Mouse (Mus musculus): ENCODE results near the gene Stx17. TPM values are rescaled to one million over a fixed set of nuclear protein-coding genes. Genes with fewer than 3 reads are reported as not detected.

Stx17 gene
- total RNA-seq, 4 experiments from 2014 or later: 78.6 to 92.6 (median 90.2) TPM

DNA sequence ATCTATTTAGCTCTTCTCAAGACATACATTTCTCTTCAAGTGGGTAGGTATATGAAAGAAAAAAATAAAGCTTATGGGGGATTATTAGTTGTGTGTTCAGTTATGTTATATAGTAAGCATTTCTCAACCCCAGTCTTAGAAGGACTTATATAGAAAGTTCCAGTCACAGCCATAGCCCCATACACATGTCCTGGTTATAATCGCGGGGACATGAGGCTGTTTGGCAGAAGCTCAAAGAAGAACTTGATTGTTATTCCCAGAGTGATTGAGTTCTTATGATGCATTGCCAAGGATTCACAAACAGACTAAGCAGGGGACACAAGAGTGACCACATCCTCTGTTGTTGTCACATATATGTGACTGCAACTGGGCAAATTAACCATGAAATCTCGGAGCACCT, 51.0 kb downstream of the Stx17 start:
- DNase-seq: no peak

DNA sequence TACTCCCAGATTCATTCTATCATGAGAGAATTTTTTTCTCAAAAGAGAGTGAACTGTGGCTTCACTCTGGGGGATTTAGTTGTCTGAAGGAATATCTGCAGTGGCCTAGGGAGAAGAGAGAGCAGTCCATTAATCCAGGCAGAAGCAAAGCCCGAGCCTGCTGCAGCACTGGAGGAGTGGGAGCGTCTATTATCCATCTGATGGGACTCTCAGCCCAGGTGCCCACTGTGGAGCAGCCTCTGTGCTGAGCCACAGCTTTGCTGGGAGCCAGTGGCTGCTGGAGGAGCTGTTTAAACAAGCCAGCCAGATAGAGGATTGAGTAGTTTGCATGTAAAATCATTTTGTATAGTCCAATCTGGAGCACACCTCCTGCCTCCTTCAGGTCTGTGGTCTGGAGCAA, 56.2 kb downstream of the Stx17 start:
- DNase-seq: no peak

DNA sequence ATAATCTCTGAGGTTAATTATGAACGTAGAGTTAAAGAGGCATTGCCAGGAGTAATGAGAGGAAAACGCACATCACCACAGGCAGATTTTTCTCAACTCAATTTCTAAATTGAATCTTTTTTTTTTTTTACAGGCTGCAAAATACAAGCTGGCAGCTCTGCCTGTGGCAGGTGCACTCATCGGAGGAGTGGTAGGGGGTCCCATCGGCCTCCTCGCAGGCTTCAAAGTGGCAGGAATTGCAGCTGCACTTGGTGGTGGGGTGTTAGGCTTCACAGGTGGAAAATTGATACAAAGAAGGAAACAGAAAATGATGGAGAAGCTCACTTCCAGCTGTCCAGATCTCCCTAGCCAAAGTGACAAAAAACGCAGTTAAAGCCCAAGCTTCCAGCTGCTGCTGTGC, 56.7 kb downstream of the Stx17 start:
- DNase-seq: no peak

DNA sequence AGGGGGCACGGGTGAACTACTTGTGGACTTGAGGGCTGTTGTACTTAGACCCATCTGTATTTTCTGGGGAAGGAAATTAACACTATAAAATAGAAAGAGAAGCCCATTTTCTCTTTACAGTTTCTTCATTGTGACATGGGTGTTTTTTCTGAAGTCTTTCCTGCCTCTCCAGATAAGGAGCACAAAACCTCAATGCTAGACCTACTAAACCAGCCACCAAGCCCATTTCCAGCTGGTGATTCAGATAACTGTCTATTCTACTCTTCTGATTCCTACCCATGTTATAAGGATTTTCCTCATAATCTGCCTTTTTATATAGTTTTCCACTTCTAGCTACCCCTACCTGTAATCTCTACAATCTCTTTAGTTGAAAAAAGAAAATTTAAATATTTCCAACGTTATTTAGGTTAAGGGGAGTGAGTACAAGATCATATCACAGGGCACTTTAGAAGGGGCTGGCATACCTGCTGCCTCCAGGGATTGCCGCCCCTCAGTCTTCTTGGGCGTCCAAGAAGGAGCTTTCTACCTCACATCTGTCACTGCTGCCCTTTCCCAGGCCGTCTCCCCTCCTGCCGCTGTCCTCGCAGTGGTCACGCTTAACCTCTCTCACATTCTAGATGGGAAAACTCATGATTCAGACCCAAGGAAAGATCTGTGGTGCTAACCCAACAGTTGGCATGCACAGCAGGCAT, 57.5 kb downstream of the Stx17 start:
- DNase-seq: no peak

DNA sequence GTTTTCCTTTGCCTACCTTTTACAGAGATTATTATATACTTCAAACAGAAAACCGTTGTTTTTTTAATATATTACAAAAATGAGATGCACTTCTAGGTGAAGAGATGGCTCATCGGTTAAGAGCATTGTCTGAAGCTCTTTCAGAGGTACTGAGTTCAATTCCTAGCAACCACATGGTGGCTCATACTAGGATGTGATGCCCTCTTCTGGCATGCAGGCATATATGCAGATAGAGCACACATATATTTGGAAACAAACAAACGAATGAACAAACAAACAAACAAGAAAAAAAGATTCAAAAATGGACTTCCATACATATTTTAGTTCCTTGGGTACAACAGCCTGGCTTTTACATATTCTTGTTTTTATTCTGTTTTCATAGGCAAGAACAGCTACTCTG, 73.2 kb downstream of the Stx17 start:
- DNase-seq: no peak

DNA sequence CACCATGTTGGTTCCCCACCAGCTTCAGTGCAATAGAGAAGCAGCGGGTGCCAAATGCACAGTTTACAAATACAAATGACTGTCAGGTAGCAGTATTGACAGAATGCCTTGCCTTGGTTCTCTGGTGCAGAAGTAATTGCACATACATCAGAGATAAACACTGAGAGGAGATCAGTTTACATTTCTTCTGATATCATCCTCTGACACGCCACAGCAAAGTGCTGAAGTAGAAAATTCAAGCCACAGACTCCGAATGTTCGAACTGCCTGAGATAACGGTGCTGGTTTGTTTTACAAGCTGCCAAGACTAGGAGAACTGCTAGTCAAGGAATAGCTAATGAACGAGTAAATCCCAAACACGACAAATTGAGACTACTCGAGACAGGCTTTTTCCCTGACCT, 73.7 kb downstream of the Stx17 start:
- DNase-seq: no peak

DNA sequence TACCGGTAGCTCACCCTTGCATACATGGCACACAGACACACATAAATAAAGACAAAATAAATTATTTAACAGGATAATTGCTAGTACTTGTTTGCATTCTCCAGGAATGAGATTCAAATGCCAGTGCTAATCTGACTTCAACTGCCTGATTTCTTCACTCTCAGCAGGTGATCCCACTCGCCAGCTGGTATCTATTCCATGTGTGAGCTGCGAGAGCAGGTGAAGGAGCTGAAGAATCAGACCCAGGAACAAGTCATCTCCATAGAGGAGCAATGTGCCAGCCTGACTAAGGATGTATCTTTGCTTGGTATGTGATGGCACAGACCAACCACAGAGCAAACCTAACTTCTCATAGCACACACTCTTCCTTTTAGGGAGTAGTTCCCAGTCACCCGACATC, 78.8 kb downstream of the Stx17 start:
- no peak for DNase-seq

DNA sequence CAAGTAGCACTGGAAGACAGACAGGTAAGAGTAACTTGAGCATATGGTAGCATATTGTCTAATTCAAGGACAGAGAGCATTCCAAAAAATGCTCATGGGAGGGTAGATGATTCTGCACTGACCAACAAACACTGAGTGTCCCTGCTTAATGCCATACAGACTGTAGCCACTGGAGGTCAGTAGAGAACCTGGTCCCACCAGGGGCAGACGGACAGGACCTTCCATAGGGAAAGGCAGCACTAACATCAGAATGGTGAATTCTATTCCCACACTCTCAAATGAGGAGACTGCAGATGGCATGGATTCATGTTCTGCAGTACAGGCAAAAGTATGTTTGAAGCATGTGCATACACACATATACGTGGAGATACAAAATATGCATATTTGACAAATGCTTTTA, 100.5 kb downstream of the Stx17 start:
- peak; percentile 58 for DNase-seq

DNA sequence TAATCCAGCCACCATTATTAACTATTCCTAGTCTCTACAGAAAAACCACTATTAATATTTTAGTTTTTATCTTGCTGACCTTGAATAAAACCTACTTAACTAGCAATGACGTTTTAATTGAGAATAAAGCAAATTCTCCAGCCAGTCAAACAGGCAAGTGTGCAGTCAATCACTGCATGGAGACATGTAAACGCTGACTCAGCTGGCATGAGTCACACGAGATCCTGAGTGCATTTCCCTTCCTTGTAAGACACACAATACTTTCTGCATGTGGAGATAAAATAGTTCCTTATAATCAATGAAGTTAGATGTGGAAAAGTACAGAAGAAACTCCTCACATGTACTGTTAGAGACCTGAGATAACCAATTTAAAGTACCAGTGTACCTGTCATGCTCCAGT, 100.9 kb downstream of the Stx17 start:
- peak; percentile 34 for DNase-seq

DNA sequence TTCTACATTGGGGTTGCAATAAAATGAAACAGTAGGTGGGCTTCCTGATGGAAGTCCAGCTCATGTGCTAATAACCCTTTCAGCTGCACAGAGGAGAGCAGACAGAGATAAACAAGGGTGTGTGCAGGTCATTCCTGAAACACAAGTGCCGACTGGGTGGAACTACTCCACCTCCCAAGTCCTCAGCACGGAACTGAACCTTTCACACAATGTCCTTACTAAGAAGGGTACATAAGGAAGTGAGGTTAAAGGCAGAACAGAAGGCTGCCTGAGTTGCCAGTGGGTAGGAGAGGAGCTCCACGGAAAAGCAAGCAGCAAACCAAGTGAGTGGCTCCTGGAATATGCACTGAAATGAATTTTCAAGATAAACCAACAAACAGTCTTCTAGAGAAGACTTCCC, 102.1 kb downstream of the Stx17 start:
- no peak for DNase-seq

Small RNA genes lying within 50 kb of the gene (microRNA-seq; reads per million reads assigned to microRNA genes)
- gene Mir1958: 0 reads per million in 2 experiments

Other genes starting within 250 kb of the Stx17 start
- gene Nr4a3, start 79.8 kb upstream of the Stx17 start, total RNA-seq (2022): 10 to 100 TPM; 49.4 to 74.0 (median 59.3) TPM
- gene Erp44, start 154.6 kb downstream of the Stx17 start, total RNA-seq (2022): 10 to 100 TPM; 56.2 to 74.6 (median 68.8) TPM
- gene Invs, start 154.8 kb downstream of the Stx17 start, total RNA-seq (2022): 10 to 100 TPM; 12.3 to 22.6 (median 17.1) TPM